Mouse (Mus musculus) hindbrain, embryonic 13.5 days (tissue): ENCODE results near the gene Smim13. TPM values are rescaled to one million over a fixed set of nuclear protein-coding genes. Genes with fewer than 3 reads are reported as not detected.

ENCODE experiments used
- ATAC-seq: fragments of 200-750 bp; cut with Nextera tagmentation; 2 replicates; pipeline ENCODE4 v1.8.0; 2017; ENCODE audit warnings: moderate TSS enrichment; ENCODE audit not compliant: low FRiP score
- H3K27ac ChIP-seq: fragments of 300-500 bp; sonication (generic); 2 replicates; pipeline ENCODE4 v1.5.1; 2015; ENCODE audit warnings: inconsistent platforms, mild to moderate bottlenecking, moderate library complexity
- H3K27me3 ChIP-seq: fragments of 300-500 bp; sonication (generic); 2 replicates; pipeline ENCODE4 v1.6.1; 2015; ENCODE audit warnings: mild to moderate bottlenecking, inconsistent platforms
- H3K36me3 ChIP-seq: fragments of 300-500 bp; sonication (generic); 2 replicates; pipeline ENCODE4 v1.6.1; 2015; ENCODE audit warnings: mild to moderate bottlenecking, inconsistent platforms
- H3K4me1 ChIP-seq: fragments of 300-500 bp; sonication (generic); replicated peaks from 2 replicates; pipeline ENCODE4 v1.6.1; 2015; ENCODE audit warnings: inconsistent platforms
- H3K4me2 ChIP-seq: fragments of 300-500 bp; sonication (generic); 2 replicates; pipeline ENCODE4 v1.6.1; 2015; ENCODE audit warnings: inconsistent platforms, mild to moderate bottlenecking, moderate library complexity
- H3K4me3 ChIP-seq: fragments of 300-500 bp; sonication (generic); 2 replicates; pipeline ENCODE4 v1.5.1; 2015; ENCODE audit warnings: mild to moderate bottlenecking, inconsistent platforms
- H3K9ac ChIP-seq: fragments of 300-500 bp; sonication (generic); 2 replicates; pipeline ENCODE4 v1.6.1; 2015; ENCODE audit warnings: mild to moderate bottlenecking, inconsistent platforms
- H3K9me3 ChIP-seq: fragments of 300-500 bp; sonication (generic); 2 replicates; pipeline ENCODE4 v1.6.1; 2016; ENCODE audit warnings: inconsistent platforms
- WGBS: fragments of 180-500 bp; shearing (Covaris S2); methylation state at CpG from one replicate; pipeline ENCODE4 v1.1.7; 2015; 5-methylcytosine and 5-hydroxymethylcytosine counted together
- polyA plus RNA-seq: library from polyadenylated mRNA; unstranded; fragments of >200 nt; fragmentation: Nextera tagmentation; extraction: Ambion mirVana; gene quantifications from 2 replicates; pipeline ENCODE4 v1.2.1, GENCODE M21; 2015

Smim13 gene
- polyA plus RNA-seq, 1 experiment from 2014 or later = 19.1 TPM

DNA sequence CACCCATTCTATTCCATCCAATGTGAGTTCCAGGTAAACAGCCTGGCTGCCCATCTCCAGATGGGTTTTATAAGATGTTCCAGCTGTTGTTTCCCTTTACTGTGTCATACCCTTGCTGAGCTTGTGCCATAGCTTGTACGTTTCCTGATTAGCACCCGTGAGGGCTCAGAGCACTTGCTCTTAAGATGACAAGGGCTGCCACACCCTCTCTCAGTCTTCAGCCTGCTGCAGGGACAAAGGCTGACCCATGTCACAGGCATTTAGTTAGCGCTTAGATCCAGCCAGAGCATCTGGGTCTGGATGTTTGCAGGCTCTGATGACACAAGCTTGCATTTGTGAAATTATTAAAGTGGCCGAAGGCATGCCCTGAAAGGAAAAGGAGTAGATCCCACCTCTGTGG is 50.4 kb downstream of the Smim13 start:
- ATAC-seq = no peak
- no peak overlapping the region for H3K9ac ChIP-seq
- 45% methylated on average over 4 of the region's 4 CpGs for WGBS
- H3K27ac ChIP-seq = no peak overlapping the region
- H3K9me3 ChIP-seq = no peaks in the 10 kb centered on the region
- peaks cover 18% of the 10 kb centered on the region for H3K4me1 ChIP-seq
- no peak overlapping the region for H3K4me2 ChIP-seq
- no peak overlapping the region for H3K4me3 ChIP-seq
- H3K36me3 ChIP-seq = no peaks in the 10 kb centered on the region
- H3K27me3 ChIP-seq = peaks cover 17% of the 10 kb centered on the region

DNA sequence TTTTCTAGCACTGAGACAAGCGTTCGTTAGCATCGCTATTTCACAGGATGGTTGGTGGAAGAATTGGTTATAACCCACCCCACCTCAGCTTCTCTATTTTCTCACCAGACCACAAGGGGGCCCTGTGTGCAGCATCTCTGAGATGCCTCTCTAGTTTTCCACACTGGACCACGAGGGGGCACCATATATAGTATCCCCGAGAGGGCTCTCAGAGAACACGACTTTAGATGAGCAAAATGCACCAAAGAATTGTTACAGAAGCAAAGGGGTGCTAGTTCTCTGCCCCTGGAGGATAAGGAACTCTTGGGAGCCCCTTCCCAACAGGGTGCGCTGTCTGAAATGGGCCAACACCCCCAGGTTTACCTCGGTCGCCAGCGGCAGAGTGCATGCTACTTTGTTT is 53.1 kb downstream of the Smim13 start:
- no peak overlapping the region for H3K9ac ChIP-seq
- H3K36me3 ChIP-seq = no peaks in the 10 kb centered on the region
- H3K4me1 ChIP-seq = peaks cover 7% of the 10 kb centered on the region
- H3K27ac ChIP-seq = no peak overlapping the region
- no peak overlapping the region for H3K4me2 ChIP-seq
- peaks cover 11% of the 10 kb centered on the region for H3K27me3 ChIP-seq
- ATAC-seq = no peak
- 64% methylated on average over 10 of the region's 10 CpGs for WGBS
- no peak overlapping the region for H3K4me3 ChIP-seq
- H3K9me3 ChIP-seq = no peaks in the 10 kb centered on the region

- H3K4me1 ChIP-seq = peaks cover 15% of the 10 kb centered on the region; the same call in 1 of the 2 replicates
- H3K27ac ChIP-seq = peak overlapping the region; percentile 46
- peaks cover 17% of the 10 kb centered on the region for H3K36me3 ChIP-seq
- no peak overlapping the region for H3K4me3 ChIP-seq
- no peaks in the 10 kb centered on the region for H3K9me3 ChIP-seq
- no peaks in the 10 kb centered on the region for H3K27me3 ChIP-seq
- H3K9ac ChIP-seq = no peak overlapping the region
- H3K4me2 ChIP-seq = no peak overlapping the region
- ATAC-seq = no peak
- WGBS = 44% methylated on average over 5 of the region's 5 CpGs
These were observed 71.1 kb downstream of the Smim13 start for GRCm38 (mm10) chr13:41320749-41321148.

GRCm38 (mm10) chr13:41321433-41321832 is 71.8 kb downstream of the Smim13 start:
- H3K9ac ChIP-seq = no peak overlapping the region
- ATAC-seq = no peak

GRCm38 (mm10) chr13:41324631-41325030 is 75.0 kb downstream of the Smim13 start:
- 82% methylated on average over 4 of the region's 4 CpGs for WGBS
- Histone ChIP-seq H3K9ac (no peak overlapping the region), H3K4me1 (peaks cover 33% of the 10 kb centered on the region), H3K36me3 (no peaks in the 10 kb centered on the region), H3K27ac (no peak overlapping the region), H3K27me3 (no peaks in the 10 kb centered on the region), H3K4me2 (no peak overlapping the region), H3K4me3 (no peak overlapping the region), H3K9me3 (no peaks in the 10 kb centered on the region)
- no peak for ATAC-seq

More at GRCm38 (mm10) chr13:41321433-41321832, 71.8 kb downstream of the Smim13 start:
- peak overlapping the region; percentile 46 for H3K27ac ChIP-seq
- H3K27me3 ChIP-seq = no peaks in the 10 kb centered on the region
- H3K4me2 ChIP-seq = no peak overlapping the region
- 90% methylated on average over 3 of the region's 3 CpGs for WGBS
- peaks cover 15% of the 10 kb centered on the region; the same call in 1 of the 2 replicates for H3K4me1 ChIP-seq
- H3K9me3 ChIP-seq = no peaks in the 10 kb centered on the region
- H3K36me3 ChIP-seq = peaks cover 10% of the 10 kb centered on the region
- no peak overlapping the region for H3K4me3 ChIP-seq

DNA sequence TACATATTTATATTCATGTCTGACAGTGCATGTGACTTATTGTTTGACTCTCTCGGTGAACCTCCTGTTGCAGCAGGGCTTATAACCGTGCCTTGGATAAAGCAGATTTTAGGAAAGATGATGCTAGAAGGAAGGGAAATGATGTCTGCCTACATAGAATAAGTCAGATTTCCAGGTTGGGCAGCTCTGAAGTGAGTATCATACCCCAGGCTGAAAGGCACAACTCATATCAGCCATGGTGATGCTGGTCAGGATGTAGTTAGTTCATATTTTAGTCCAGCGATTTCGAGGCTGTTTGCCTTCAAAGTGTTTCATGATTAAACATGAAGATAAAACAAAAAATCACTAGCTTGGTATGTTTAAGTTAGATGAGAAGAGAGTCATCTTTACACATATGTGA is 75.7 kb downstream of the Smim13 start:
- Histone ChIP-seq H3K27ac (no peak overlapping the region), H3K36me3 (no peaks in the 10 kb centered on the region), H3K4me3 (no peak overlapping the region), H3K4me2 (no peak overlapping the region), H3K27me3 (no peaks in the 10 kb centered on the region), H3K9me3 (no peaks in the 10 kb centered on the region), H3K4me1 (peaks cover 37% of the 10 kb centered on the region), H3K9ac (no peak overlapping the region)
- no peak for ATAC-seq
- 81% methylated on average over 4 of the region's 4 CpGs for WGBS

- no peak for ATAC-seq
- Histone ChIP-seq H3K9ac (no peak overlapping the region), H3K27me3 (no peaks in the 10 kb centered on the region), H3K4me2 (no peak overlapping the region), H3K9me3 (no peaks in the 10 kb centered on the region), H3K4me1 (peaks cover 37% of the 10 kb centered on the region), H3K4me3 (no peak overlapping the region), H3K36me3 (no peaks in the 10 kb centered on the region), H3K27ac (no peak overlapping the region)
- WGBS = 88% methylated on average over 4 of the region's 4 CpGs
These were observed 76.5 kb downstream of the Smim13 start for GRCm38 (mm10) chr13:41326134-41326533.

Other genes starting within 250 kb of the Smim13 start
- gene Pak1ip1, start 248.8 kb upstream of the Smim13 start, polyA plus RNA-seq = 66.3 and 68.8 TPM in 2 replicates
- 132 and 137 TPM in 2 replicates for gene Tmem14c, start 233.6 kb upstream of the Smim13 start, polyA plus RNA-seq
- gene Mak, start 170.1 kb upstream of the Smim13 start, polyA plus RNA-seq = 0.84 and 1.2 TPM in 2 replicates
- gene Gcm2, start 138.8 kb upstream of the Smim13 start, polyA plus RNA-seq = not detected in 2 replicates
- gene Sycp2l, start 135.5 kb upstream of the Smim13 start, polyA plus RNA-seq = not detected in 2 replicates
- 40.8 and 43.1 TPM in 2 replicates for gene Elovl2, start 29.4 kb upstream of the Smim13 start, polyA plus RNA-seq
- gene Gm17364, start 24.1 kb downstream of the Smim13 start, polyA plus RNA-seq = not detected in 2 replicates
- gene Nedd9, start 237.5 kb downstream of the Smim13 start, polyA plus RNA-seq = 11.5 and 13.3 TPM in 2 replicates